8 mouse cellular contexts compared by ENCODE assay signal in genomic region chr7:142095183-142095931, GRCm38 (mm10). TPM values are rescaled to one million over a fixed set of nuclear protein-coding genes. Genes with fewer than 3 reads are reported as not detected.
DNase-seq lines count a peak whose midpoint lies in the region; ATAC-seq and TF ChIP-seq lines count a peak whose summit lies in the region.

TSS of gene Dusp8 (minus strand) at chr7:142095843.

- H3K27ac ChIP-seq in bone marrow macrophage, adult 2 months (ENCODE audit: insufficient read depth, low read depth, low read length): no peak within 1 kb of the TSS
- H3K27ac ChIP-seq in embryonic facial prominence, embryonic 15.5 days (replicated peaks): 0 out of 2 replicates have a peak within 1 kb of the TSS, but pooled peaks have one; percentile 22
- H3K27ac ChIP-seq in limb, embryonic 12.5 days: no peak within 1 kb of the TSS
- peak within 1 kb of the TSS; percentile 97 for H3K27ac ChIP-seq in midbrain, embryonic 14.5 days (replicated peaks; ENCODE audit: low read depth, low read length)

- peak within 1 kb of the TSS; percentile 92 for H3K4me2 ChIP-seq in embryonic facial prominence, embryonic 15.5 days (replicated peaks)
- peak within 1 kb of the TSS; percentile 92 for H3K4me2 ChIP-seq in limb, embryonic 12.5 days
- H3K4me2 ChIP-seq in midbrain, embryonic 14.5 days (ENCODE audit: low read length): peak within 1 kb of the TSS; percentile 80

- H3K9me3 ChIP-seq in embryonic facial prominence, embryonic 15.5 days (replicated peaks): no peaks in the 10 kb centered on the region
- H3K9me3 ChIP-seq in limb, embryonic 12.5 days: no peaks in the 10 kb centered on the region
- H3K9me3 ChIP-seq in midbrain, embryonic 14.5 days (ENCODE audit: control insufficient read depth, low read length): no peaks in the 10 kb centered on the region

- no peaks in the 10 kb centered on the region for H3K36me3 ChIP-seq in embryonic facial prominence, embryonic 15.5 days
- H3K36me3 ChIP-seq in limb, embryonic 12.5 days: no peaks in the 10 kb centered on the region
- no peaks in the 10 kb centered on the region for H3K36me3 ChIP-seq in midbrain, embryonic 14.5 days (ENCODE audit: control insufficient read depth, insufficient read depth, low read length)

- ATAC-seq in embryonic facial prominence, embryonic 15.5 days (ENCODE audit: insufficient number of reproducible peaks, low FRiP score, low TSS enrichment, low read depth): peak; percentile 80
- ATAC-seq in limb, embryonic 12.5 days (ENCODE audit: insufficient number of reproducible peaks, insufficient read depth, low FRiP score, low TSS enrichment, low read depth): peak; percentile 74
- ATAC-seq in midbrain, embryonic 14.5 days (ENCODE audit: low FRiP score, low TSS enrichment): peak; percentile 91

- WGBS in embryonic facial prominence, embryonic 15.5 days: under 1% methylated on average over 57 of the region's 63 CpGs
- WGBS in limb, embryonic 12.5 days: under 1% methylated on average over 60 of the region's 63 CpGs
- WGBS in midbrain, embryonic 14.5 days: 1% methylated on average over 58 of the region's 63 CpGs

- H3K4me1 ChIP-seq in bone marrow macrophage, adult 2 months (ENCODE audit: control insufficient read depth, insufficient read depth, low read length): no peaks in the 10 kb centered on the region
- peaks cover 18% of the 10 kb centered on the region for H3K4me1 ChIP-seq in embryonic facial prominence, embryonic 15.5 days
- H3K4me1 ChIP-seq in limb, embryonic 12.5 days (replicated peaks): peaks cover 20% of the 10 kb centered on the region
- peaks cover 44% of the 10 kb centered on the region for H3K4me1 ChIP-seq in midbrain, embryonic 14.5 days (ENCODE audit: control insufficient read depth, insufficient read depth, low read length)

- no peak for TF ChIP-seq POLR2A in bone marrow macrophage, adult 2 months (IDR thresholded peaks at IDR 0.05; ENCODE audit: borderline replicate concordance, low read depth, low read length)

- TF ChIP-seq CTCF in bone marrow macrophage, adult 2 months (IDR thresholded peaks at IDR 0.05; ENCODE audit: low read depth, low read length): no peak

- peaks cover 70% of the 10 kb centered on the region for H3K27me3 ChIP-seq in embryonic facial prominence, embryonic 15.5 days
- H3K27me3 ChIP-seq in limb, embryonic 12.5 days: peaks cover 92% of the 10 kb centered on the region
- peaks cover 6% of the 10 kb centered on the region; the same call in 1 of the 2 replicates for H3K27me3 ChIP-seq in midbrain, embryonic 14.5 days (ENCODE audit: control insufficient read depth, insufficient read depth, low read length)

- peak within 1 kb of the TSS; percentile 50 for H3K9ac ChIP-seq in embryonic facial prominence, embryonic 15.5 days
- peak within 1 kb of the TSS; percentile 63 for H3K9ac ChIP-seq in limb, embryonic 12.5 days (replicated peaks)
- peak within 1 kb of the TSS; percentile 99 for H3K9ac ChIP-seq in midbrain, embryonic 14.5 days (replicated peaks; ENCODE audit: low read length)

- peak; percentile 42 for DNase-seq in 3T3-L1 (ENCODE audit: low read depth, low spot score)
- peak; percentile 93 for DNase-seq in heart, adult 8-10 months (ENCODE audit: low spot score)
- DNase-seq in kidney, adult 8-10 months: peak; percentile 67 to 82
- peak; percentile 98 for DNase-seq in midbrain, embryonic 14.5 days
- DNase-seq in spleen, adult 12 weeks (ENCODE audit: low spot score): peak; percentile 87

- H3K4me3 ChIP-seq in bone marrow macrophage, adult 2 months (ENCODE audit: insufficient read depth, low read length): peak within 1 kb of the TSS; percentile 63
- H3K4me3 ChIP-seq in embryonic facial prominence, embryonic 15.5 days (replicated peaks): peak within 1 kb of the TSS; percentile 73
- H3K4me3 ChIP-seq in limb, embryonic 12.5 days (replicated peaks): peak within 1 kb of the TSS; percentile 69
- H3K4me3 ChIP-seq in midbrain, embryonic 14.5 days (replicated peaks; ENCODE audit: low read depth, low read length): peak within 1 kb of the TSS; percentile 91

RNA-seq across cellular contexts. Expression of gene Dusp8, which starts in this region (rescaled TPM):
- polyA plus RNA-seq in bone marrow macrophage, adult 2 months (2012; ENCODE audit: insufficient read depth, insufficient read length, missing spikeins): 0.27 and 0.46 TPM in 2 replicates
- polyA plus RNA-seq in embryonic facial prominence, embryonic 15.5 days (2015; fragmentation: Nextera tagmentation; extraction: Ambion mirVana): 6.5 and 7.7 TPM in 2 replicates
- 10 to 100 TPM; 26.3 to 48.9 (median 37.9) TPM for total RNA-seq in heart, adult 8-10 months (2022)
- 0.88 and 1.0 TPM in 2 replicates for polyA plus RNA-seq in limb, embryonic 12.5 days (2016; fragmentation: Nextera tagmentation; extraction: Ambion mirVana)
- 112 and 126 TPM in 2 replicates for polyA plus RNA-seq in midbrain, embryonic 14.5 days (2014; fragmentation: Nextera tagmentation; extraction: Ambion mirVana)

Comparison
In these comparisons a context has a peak if more than half of its experiments do, and no peak if none do; other contexts are left out.
1. RNA of gene Dusp8 (polyA plus RNA-seq): 112 to 126 TPM in midbrain, embryonic 14.5 days; 6.5 to 7.7 TPM in embryonic facial prominence, embryonic 15.5 days, 0.88 to 1.0 TPM in limb, embryonic 12.5 days and 0.27 to 0.46 TPM in bone marrow macrophage, adult 2 months; every median in the first group is over 10 times any median in the second.
2. DNase-seq: peak in every context shown above with its lines; median percentile 98 in midbrain, embryonic 14.5 days; 93 in heart, adult 8-10 months; 87 in spleen, adult 12 weeks; 74 in kidney, adult 8-10 months; 42 in 3T3-L1.
3. H3K27ac ChIP-seq: peak in embryonic facial prominence, embryonic 15.5 days (single experiment) and midbrain, embryonic 14.5 days (single experiment); none in bone marrow macrophage, adult 2 months (single experiment) and limb, embryonic 12.5 days (single experiment).
4. Peak in every context shown above with its lines, with median percentiles within 50 percentile points of each other: H3K4me3 ChIP-seq, ATAC-seq, H3K4me2 ChIP-seq and H3K9ac ChIP-seq.